8 mouse cellular contexts compared by ENCODE assay signal in the genomic region with DNA sequence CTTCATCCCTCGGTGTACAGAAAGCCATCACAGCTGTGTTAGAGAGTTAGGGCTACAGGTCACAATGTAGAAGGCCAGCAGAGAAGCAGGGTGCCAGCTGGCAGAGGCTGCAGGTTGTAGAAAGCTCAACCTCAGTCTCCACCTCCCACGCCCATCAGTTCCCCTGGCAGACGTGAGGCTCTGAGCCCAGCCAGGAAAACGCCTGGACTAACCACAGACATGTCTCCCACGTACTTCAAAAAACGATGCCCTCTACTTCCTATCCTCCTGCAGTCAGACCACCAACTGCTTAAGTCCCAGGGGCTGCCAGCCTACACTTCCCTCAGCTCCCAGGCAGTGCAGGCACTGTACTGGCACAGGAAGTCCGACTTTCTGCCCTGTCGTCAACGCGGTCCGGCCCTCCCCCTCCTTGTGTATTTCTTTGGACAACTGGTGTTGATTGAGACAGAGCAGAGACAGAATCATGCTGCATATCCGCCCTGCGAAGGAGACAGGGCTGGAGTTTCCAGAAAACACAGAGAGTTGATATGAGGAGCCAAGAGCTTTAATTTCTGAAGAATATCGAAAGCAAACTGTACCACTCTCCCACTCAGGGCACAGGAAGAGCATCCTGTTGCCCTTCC. TPM values are rescaled to one million over a fixed set of nuclear protein-coding genes. Genes with fewer than 3 reads are reported as not detected.
DNase-seq lines count a peak whose midpoint lies in the region; ATAC-seq and TF ChIP-seq lines count a peak whose summit lies in the region.
"Had no signal": no experiment of that assay in that cellular context is flagged by ENCODE, and none has a peak within 500 bp of the region (broad histone marks: within the 10 kb centered on the region; RNA-seq: fewer than 3 reads in every experiment).

No protein-coding gene starts in this region.

- 91% methylated on average over 14 of the region's 14 CpGs for WGBS in forebrain, embryonic 11.5 days

- no peaks in the 10 kb centered on the region for H3K4me1 ChIP-seq in forebrain, embryonic 11.5 days (replicated peaks; ENCODE audit: control insufficient read depth, insufficient read depth, low read length)

- no peak for TF ChIP-seq CTCF in gastrocnemius, adult 2 months (IDR thresholded peaks at IDR 0.05)

- no peak overlapping the region for H3K9ac ChIP-seq in forebrain, embryonic 11.5 days (ENCODE audit: low read length)
- H3K9ac ChIP-seq: midbrain, embryonic 12.5 days had no signal

- intact Hi-C loops in gastrocnemius, adult 2 months (cut with DNase I), result loop anchor here (5.0 kb wide), 1 partner anchor 173 kb away; no protein-coding TSS in a partner anchor

- no peaks in the 10 kb centered on the region for H3K9me3 ChIP-seq in forebrain, embryonic 11.5 days (ENCODE audit: control insufficient read depth, low read length)
- H3K9me3 ChIP-seq: midbrain, embryonic 12.5 days had no signal

- DNase-seq in CD8-positive naive resting alpha-beta T cell, adult 2 months (ENCODE audit: low read depth in 2 of 2, low spot score in 2 of 2), result peak; percentile 13 to 28
- peak; percentile 54 to 60 for DNase-seq in adrenal gland, adult 18-20 months (ENCODE audit: low spot score in 2 of 2)
- DNase-seq in gastrocnemius, adult 2 months, result peak; percentile 95
- DNase-seq in induced T-regulatory cell, adult 2 months (ENCODE audit: low read depth), result peak; percentile 67
- peak; percentile 82 for DNase-seq in lung, postnatal 25 days (ENCODE audit: low spot score)
- DNase-seq in urinary bladder, postnatal 4 days (ENCODE audit: low spot score in 2 of 2), result peak; percentile 73 to 74
- no peak for DNase-seq in forebrain, embryonic 11.5 days (ENCODE audit: low spot score)

- no peaks in the 10 kb centered on the region for H3K27me3 ChIP-seq in forebrain, embryonic 11.5 days (ENCODE audit: control insufficient read depth, insufficient read depth, low read length)
- H3K27me3 ChIP-seq: midbrain, embryonic 12.5 days had no signal

- peaks cover 22% of the 10 kb centered on the region for H3K36me3 ChIP-seq in forebrain, embryonic 11.5 days (ENCODE audit: control insufficient read depth, insufficient read depth, low read length)

- ATAC-seq in forebrain, embryonic 11.5 days (replicated peaks; ENCODE audit: low FRiP score), result no peak

- H3K4me3 ChIP-seq in gastrocnemius, adult 2 months, result peak overlapping the region; percentile 54
- H3K4me3 ChIP-seq in forebrain, embryonic 11.5 days (ENCODE audit: low read depth, low read length), result no peak overlapping the region
- H3K4me3 ChIP-seq: midbrain, embryonic 12.5 days had no signal

- peak overlapping the region; percentile 81 for H3K27ac ChIP-seq in gastrocnemius, adult 2 months
- no peak overlapping the region for H3K27ac ChIP-seq in forebrain, embryonic 11.5 days (ENCODE audit: low read depth, low read length)
- H3K27ac ChIP-seq: midbrain, embryonic 12.5 days had no signal

- no peak overlapping the region for H3K4me2 ChIP-seq in forebrain, embryonic 11.5 days (ENCODE audit: low read depth, low read length, severe bottlenecking)
- H3K4me2 ChIP-seq: midbrain, embryonic 12.5 days had no signal

RNA-seq across cellular contexts. Expression of gene Tnnc1, which starts 13.1 kb away (rescaled TPM):
- 1 to 10 TPM in 1 of 2 experiments, under 1 TPM in 1; 0.74 to 1.7 TPM for total RNA-seq in adrenal gland, adult 18-20 months (2021)
- total RNA-seq in gastrocnemius, adult 2 months (2021), result 1,000 to 10,000 TPM in 1 of 2 experiments, 100 to 1,000 TPM in 1; 386 to 1,185 TPM
- 0.59 and 0.83 TPM in 2 replicates for polyA plus RNA-seq in forebrain, embryonic 11.5 days (2014; fragmentation: Nextera tagmentation; extraction: Ambion mirVana)

RNA-seq across cellular contexts. Expression of gene Nisch, which starts 21.7 kb away (rescaled TPM):
- total RNA-seq in adrenal gland, adult 18-20 months (2021), result 100 to 1,000 TPM; 257 to 319 TPM
- total RNA-seq in gastrocnemius, adult 2 months (2021), result 10 to 100 TPM; 60.8 to 70.3 TPM
- polyA plus RNA-seq in forebrain, embryonic 11.5 days (2014; fragmentation: Nextera tagmentation; extraction: Ambion mirVana), result 399 and 407 TPM in 2 replicates

RNA-seq across cellular contexts. Expression of gene Sema3g, which starts 22.7 kb away (rescaled TPM):
- 10 to 100 TPM in 1 of 2 experiments, 1 to 10 TPM in 1; 8.5 to 10.6 TPM for total RNA-seq in adrenal gland, adult 18-20 months (2021)
- 1 to 10 TPM; 7.0 to 8.3 TPM for total RNA-seq in gastrocnemius, adult 2 months (2021)
- 0.13 and 0.16 TPM in 2 replicates for polyA plus RNA-seq in forebrain, embryonic 11.5 days (2014; fragmentation: Nextera tagmentation; extraction: Ambion mirVana)

RNA-seq across cellular contexts. Expression of gene Stab1, which starts 26.6 kb away (rescaled TPM):
- total RNA-seq in adrenal gland, adult 18-20 months (2021), result 10 to 100 TPM; 83.4 to 93.7 TPM
- total RNA-seq in gastrocnemius, adult 2 months (2021), result 10 to 100 TPM; 14.0 to 16.5 TPM
- polyA plus RNA-seq in forebrain, embryonic 11.5 days (2014; fragmentation: Nextera tagmentation; extraction: Ambion mirVana), result 21.8 and 27.1 TPM in 2 replicates

RNA-seq across cellular contexts. Expression of gene Phf7, which starts 56.1 kb away (rescaled TPM):
- 1 to 10 TPM; 5.8 to 6.7 TPM for total RNA-seq in adrenal gland, adult 18-20 months (2021)
- total RNA-seq in gastrocnemius, adult 2 months (2021), result 1 to 10 TPM; 7.3 to 8.9 TPM
- 14.3 and 14.4 TPM in 2 replicates for polyA plus RNA-seq in forebrain, embryonic 11.5 days (2014; fragmentation: Nextera tagmentation; extraction: Ambion mirVana)

Comparison
In these comparisons a context has a peak if more than half of its experiments do, and no peak if none do; other contexts are left out.
1. RNA of gene Tnnc1, which starts 13.1 kb away (total RNA-seq): 386 to 1,185 TPM in gastrocnemius, adult 2 months; 0.74 to 1.7 TPM in adrenal gland, adult 18-20 months; every median in the first group is over 100 times any median in the second.